Mouse (Mus musculus): ENCODE data around the gene Rbx1. TPM values are rescaled to one million over a fixed set of nuclear protein-coding genes. Genes with fewer than 3 reads are reported as not detected.

Rbx1 gene
- polyA plus RNA-seq, 1 experiment: 32.9 TPM

GRCm38 (mm10) chr15:81482966-81483365 is 16.9 kb downstream of the Rbx1 start:
- H3K27me3 ChIP-seq (ENCODE audit: control insufficient read depth, insufficient read depth, low read length): no peaks in the 10 kb centered on the region
- no peak overlapping the region for H3K4me3 ChIP-seq (ENCODE audit: extremely low read depth, insufficient read depth, insufficient read length)
- H3K36me3 ChIP-seq (ENCODE audit: control insufficient read depth, insufficient read depth, low read length): no peaks in the 10 kb centered on the region
- 85% methylated on average over 2 of the region's 2 CpGs for WGBS
- no peaks in the 10 kb centered on the region for H3K4me1 ChIP-seq (ENCODE audit: control insufficient read depth, insufficient read depth, insufficient read length)
- H3K27ac ChIP-seq (ENCODE audit: insufficient read depth, low read length): no peak overlapping the region
- TF ChIP-seq CTCF (IDR thresholded peaks at IDR 0.05; ENCODE audit: extremely low read depth, insufficient read depth, insufficient read length, insufficient replicate concordance): no peak
- TF ChIP-seq POLR2A (IDR thresholded peaks at IDR 0.05; ENCODE audit: low read depth, low read length): no peak
- DNase-seq (ENCODE audit: low read depth in 1 of 2, low spot score in 2 of 2): no peak

- 89% methylated on average over 6 of the region's 6 CpGs for WGBS
These were observed 17.6 kb downstream of the Rbx1 start for GRCm38 (mm10) chr15:81483691-81484090.

GRCm38 (mm10) chr15:81485483-81485882 is 19.4 kb downstream of the Rbx1 start:
- DNase-seq (ENCODE audit: low read depth in 1 of 2, low spot score in 2 of 2): no peak
- TF ChIP-seq POLR2A (IDR thresholded peaks at IDR 0.05; ENCODE audit: low read depth, low read length) (no peak), CTCF (IDR thresholded peaks at IDR 0.05; ENCODE audit: extremely low read depth, insufficient read depth, insufficient read length, insufficient replicate concordance) (no peak)
- Histone ChIP-seq H3K27ac (ENCODE audit: insufficient read depth, low read length) (no peak overlapping the region), H3K27me3 (ENCODE audit: control insufficient read depth, insufficient read depth, low read length) (no peaks in the 10 kb centered on the region), H3K4me1 (ENCODE audit: control insufficient read depth, insufficient read depth, insufficient read length) (no peaks in the 10 kb centered on the region), H3K36me3 (ENCODE audit: control insufficient read depth, insufficient read depth, low read length) (no peaks in the 10 kb centered on the region), H3K4me3 (ENCODE audit: extremely low read depth, insufficient read depth, insufficient read length) (no peak overlapping the region)
- 60% methylated on average over 4 of the region's 4 CpGs for WGBS

More at GRCm38 (mm10) chr15:81483691-81484090, 17.6 kb downstream of the Rbx1 start:
- TF ChIP-seq POLR2A (IDR thresholded peaks at IDR 0.05; ENCODE audit: low read depth, low read length) (no peak), CTCF (IDR thresholded peaks at IDR 0.05; ENCODE audit: extremely low read depth, insufficient read depth, insufficient read length, insufficient replicate concordance) (no peak)
- no peaks in the 10 kb centered on the region for H3K4me1 ChIP-seq (ENCODE audit: control insufficient read depth, insufficient read depth, insufficient read length)
- no peak for DNase-seq (ENCODE audit: low read depth in 1 of 2, low spot score in 2 of 2)
- no peak overlapping the region for H3K4me3 ChIP-seq (ENCODE audit: extremely low read depth, insufficient read depth, insufficient read length)
- H3K27ac ChIP-seq (ENCODE audit: insufficient read depth, low read length): no peak overlapping the region
- H3K36me3 ChIP-seq (ENCODE audit: control insufficient read depth, insufficient read depth, low read length): no peaks in the 10 kb centered on the region
- no peaks in the 10 kb centered on the region for H3K27me3 ChIP-seq (ENCODE audit: control insufficient read depth, insufficient read depth, low read length)

- no peak overlapping the region for H3K4me3 ChIP-seq (ENCODE audit: extremely low read depth, insufficient read depth, insufficient read length)
- H3K27me3 ChIP-seq (ENCODE audit: control insufficient read depth, insufficient read depth, low read length): no peaks in the 10 kb centered on the region
- no peak for TF ChIP-seq CTCF (IDR thresholded peaks at IDR 0.05; ENCODE audit: extremely low read depth, insufficient read depth, insufficient read length, insufficient replicate concordance)
- no peak for TF ChIP-seq POLR2A (IDR thresholded peaks at IDR 0.05; ENCODE audit: low read depth, low read length)
- DNase-seq (ENCODE audit: low read depth in 1 of 2, low spot score in 2 of 2): no peak
- no peak overlapping the region for H3K27ac ChIP-seq (ENCODE audit: insufficient read depth, low read length)
- 93% methylated on average over 2 of the region's 2 CpGs for whole genome bisulfite sequencing
- no peaks in the 10 kb centered on the region for H3K36me3 ChIP-seq (ENCODE audit: control insufficient read depth, insufficient read depth, low read length)
- H3K4me1 ChIP-seq (ENCODE audit: control insufficient read depth, insufficient read depth, insufficient read length): peaks cover 3% of the 10 kb centered on the region; the same call in 1 of the 2 replicates
These were observed 37.4 kb downstream of the Rbx1 start for GRCm38 (mm10) chr15:81503466-81503865.

- DNase-seq (ENCODE audit: low read depth in 1 of 2, low spot score in 2 of 2): no peak
- WGBS: 94% methylated on average over 2 of the region's 2 CpGs
- TF ChIP-seq CTCF (IDR thresholded peaks at IDR 0.05; ENCODE audit: extremely low read depth, insufficient read depth, insufficient read length, insufficient replicate concordance): no peak
- TF ChIP-seq POLR2A (IDR thresholded peaks at IDR 0.05; ENCODE audit: low read depth, low read length): no peak
- Histone ChIP-seq H3K4me1 (ENCODE audit: control insufficient read depth, insufficient read depth, insufficient read length) (peaks cover 3% of the 10 kb centered on the region; the same call in 1 of the 2 replicates), H3K36me3 (ENCODE audit: control insufficient read depth, insufficient read depth, low read length) (no peaks in the 10 kb centered on the region), H3K4me3 (ENCODE audit: extremely low read depth, insufficient read depth, insufficient read length) (no peak overlapping the region), H3K27me3 (ENCODE audit: control insufficient read depth, insufficient read depth, low read length) (no peaks in the 10 kb centered on the region), H3K27ac (ENCODE audit: insufficient read depth, low read length) (no peak overlapping the region)
These were observed 37.9 kb downstream of the Rbx1 start for GRCm38 (mm10) chr15:81503995-81504394.

- peak; percentile 45 to 66 for DNase-seq (ENCODE audit: low read depth in 1 of 2, low spot score in 2 of 2)
- Histone ChIP-seq H3K4me3 (ENCODE audit: extremely low read depth, insufficient read depth, insufficient read length) (no peak overlapping the region), H3K4me1 (ENCODE audit: control insufficient read depth, insufficient read depth, insufficient read length) (peaks cover 14% of the 10 kb centered on the region; the same call in 1 of the 2 replicates), H3K27ac (ENCODE audit: insufficient read depth, low read length) (no peak overlapping the region), H3K36me3 (ENCODE audit: control insufficient read depth, insufficient read depth, low read length) (no peaks in the 10 kb centered on the region), H3K27me3 (ENCODE audit: control insufficient read depth, insufficient read depth, low read length) (no peaks in the 10 kb centered on the region)
- TF ChIP-seq POLR2A (IDR thresholded peaks at IDR 0.05; ENCODE audit: low read depth, low read length) (no peak), CTCF (IDR thresholded peaks at IDR 0.05; ENCODE audit: extremely low read depth, insufficient read depth, insufficient read length, insufficient replicate concordance) (peak; percentile 34; the same call in 1 of the 2 replicates)
These were observed 41.1 kb downstream of the Rbx1 start for GRCm38 (mm10) chr15:81507201-81507600.

GRCm38 (mm10) chr15:81510621-81511020 is 44.5 kb downstream of the Rbx1 start:
- DNase-seq (ENCODE audit: low read depth in 1 of 2, low spot score in 2 of 2): no peak
- WGBS: 42% methylated on average over 4 of the region's 4 CpGs
- no peak for TF ChIP-seq POLR2A (IDR thresholded peaks at IDR 0.05; ENCODE audit: low read depth, low read length)
- TF ChIP-seq CTCF (IDR thresholded peaks at IDR 0.05; ENCODE audit: extremely low read depth, insufficient read depth, insufficient read length, insufficient replicate concordance): no peak
- Histone ChIP-seq H3K27ac (ENCODE audit: insufficient read depth, low read length) (no peak overlapping the region), H3K27me3 (ENCODE audit: control insufficient read depth, insufficient read depth, low read length) (no peaks in the 10 kb centered on the region), H3K4me1 (ENCODE audit: control insufficient read depth, insufficient read depth, insufficient read length) (peaks cover 30% of the 10 kb centered on the region), H3K4me3 (ENCODE audit: extremely low read depth, insufficient read depth, insufficient read length) (no peak overlapping the region), H3K36me3 (ENCODE audit: control insufficient read depth, insufficient read depth, low read length) (no peaks in the 10 kb centered on the region)
